Mouse (Mus musculus) spleen, adult 2 months (tissue): ENCODE results near the gene Hjurp.

ENCODE experiments used
- CTCF ChIP-seq: fragments of 200-500 bp; IDR thresholded peaks from 2 replicates; pipeline ENCODE4 v1.5.1; 2011; ENCODE audit warnings: mild to moderate bottlenecking, inconsistent platforms; ENCODE audit not compliant: insufficient read depth, insufficient read length, insufficient replicate concordance; ENCODE audit errors: extremely low read depth
- POLR2A ChIP-seq: fragments of 200-500 bp; IDR thresholded peaks from 2 replicates; pipeline ENCODE4 v1.6.1; 2011; ENCODE audit warnings: low read depth, low read length, inconsistent platforms

DNA sequence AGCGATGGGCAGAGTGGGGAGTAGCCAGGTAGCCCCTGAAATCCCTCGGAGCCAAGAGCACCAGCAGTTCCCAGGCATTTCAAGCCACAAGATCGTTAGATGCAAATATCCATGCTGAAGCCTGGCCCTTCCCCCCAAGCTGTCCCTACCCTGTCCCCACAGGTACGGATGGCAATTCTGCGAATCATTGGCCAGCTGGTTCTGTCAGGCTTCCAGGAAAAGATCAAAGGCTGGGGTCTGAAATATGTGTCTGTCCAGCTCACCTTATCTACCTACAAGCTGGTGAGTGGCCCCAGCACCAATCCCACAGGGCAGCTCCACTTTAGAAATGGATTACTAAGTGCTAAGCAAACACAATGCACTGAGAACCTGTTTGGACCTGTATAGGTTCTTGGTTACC, 40.1 kb downstream of the Hjurp start:
- no peak for TF ChIP-seq POLR2A
- TF ChIP-seq CTCF = no peak
